Mouse (Mus musculus) spleen, adult 2 months (tissue): ENCODE data around the gene Rpusd1. TPM values are rescaled to one million over a fixed set of nuclear protein-coding genes. Genes with fewer than 3 reads are reported as not detected.
A peak's percentile ranks its signal among the peaks of the same experiment; 100 is the strongest.

ENCODE experiments used
- DNase-seq, 2 experiments: peaks; one replicate each; pipeline versions ENCODE4 v3.0.0 to v3.0.0-alpha.2; 2012 to 2021; ENCODE audit warnings: low spot score in 2 of 2, low read depth in 1 of 2
- H3K27ac ChIP-seq: fragments of 200-500 bp; 2 replicates; pipeline ENCODE4 v1.5.1; 2012; ENCODE audit warnings: low read length, inconsistent platforms; ENCODE audit not compliant: insufficient read depth
- H3K27me3 ChIP-seq: fragments of 200-500 bp; 2 replicates; pipeline ENCODE4 v1.6.1; 2012; ENCODE audit warnings: mild to moderate bottlenecking, moderate library complexity, low read length, inconsistent platforms; ENCODE audit not compliant: control insufficient read depth, insufficient read depth
- H3K36me3 ChIP-seq: fragments of 200-500 bp; 2 replicates; pipeline ENCODE4 v1.6.1; 2012; ENCODE audit warnings: mild to moderate bottlenecking, low read length, inconsistent platforms; ENCODE audit not compliant: control insufficient read depth, insufficient read depth
- H3K4me1 ChIP-seq: fragments of 200-500 bp; 2 replicates; pipeline ENCODE4 v1.6.1; 2011; ENCODE audit warnings: inconsistent platforms; ENCODE audit not compliant: control insufficient read depth, insufficient read depth, insufficient read length
- H3K4me3 ChIP-seq: fragments of 200-500 bp; 2 replicates; pipeline ENCODE4 v1.5.1; 2011; ENCODE audit warnings: mild to moderate bottlenecking, inconsistent platforms; ENCODE audit not compliant: insufficient read depth, insufficient read length; ENCODE audit errors: extremely low read depth
- CTCF ChIP-seq: fragments of 200-500 bp; IDR thresholded peaks from 2 replicates; pipeline ENCODE4 v1.5.1; 2011; ENCODE audit warnings: mild to moderate bottlenecking, inconsistent platforms; ENCODE audit not compliant: insufficient read depth, insufficient read length, insufficient replicate concordance; ENCODE audit errors: extremely low read depth
- POLR2A ChIP-seq: fragments of 200-500 bp; IDR thresholded peaks from 2 replicates; pipeline ENCODE4 v1.6.1; 2011; ENCODE audit warnings: low read depth, low read length, inconsistent platforms
- WGBS: fragments of 180-500 bp; shearing (Covaris S2); methylation state at CpG from one replicate; pipeline ENCODE4 v1.1.7; 2018; 5-methylcytosine and 5-hydroxymethylcytosine counted together
- polyA plus RNA-seq: library from polyadenylated mRNA; depleted of rRNA; stranded (reverse); fragments of >200 nt; gene quantifications from 2 replicates; pipeline ENCODE4 v1.2.3, GENCODE M21; 2012

Gene Rpusd1
- polyA plus RNA-seq, 1 experiment: 25.9 TPM

DNA sequence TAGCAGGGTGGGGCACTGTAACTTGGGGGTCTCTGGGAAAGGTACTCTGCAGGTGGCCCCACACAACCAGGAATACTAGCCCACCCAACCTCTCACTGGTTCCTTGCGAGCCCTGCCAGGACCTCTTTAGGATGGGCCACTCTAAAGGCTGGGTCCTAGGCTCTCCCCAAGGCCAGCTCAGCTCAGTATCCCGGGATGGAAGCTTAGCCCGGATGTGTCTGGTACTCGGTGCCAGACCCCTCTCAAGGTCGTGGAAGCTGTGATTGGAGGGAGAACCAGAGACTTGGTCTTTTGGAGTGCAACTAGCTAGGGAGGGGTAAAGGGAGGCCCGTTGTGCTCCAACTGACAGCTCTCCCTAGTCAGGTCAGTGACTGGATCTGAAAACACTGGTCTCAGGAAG lies 9.8 kb upstream of the Rpusd1 start:
- 23% methylated on average over 6 of the region's 6 CpGs for WGBS
- no peak for DNase-seq
- Histone ChIP-seq H3K27ac (no peak overlapping the region), H3K36me3 (no peaks in the 10 kb centered on the region), H3K4me3 (no peak overlapping the region), H3K4me1 (no peaks in the 10 kb centered on the region), H3K27me3 (peaks cover 8% of the 10 kb centered on the region)
- TF ChIP-seq CTCF (no peak), POLR2A (no peak)

DNA sequence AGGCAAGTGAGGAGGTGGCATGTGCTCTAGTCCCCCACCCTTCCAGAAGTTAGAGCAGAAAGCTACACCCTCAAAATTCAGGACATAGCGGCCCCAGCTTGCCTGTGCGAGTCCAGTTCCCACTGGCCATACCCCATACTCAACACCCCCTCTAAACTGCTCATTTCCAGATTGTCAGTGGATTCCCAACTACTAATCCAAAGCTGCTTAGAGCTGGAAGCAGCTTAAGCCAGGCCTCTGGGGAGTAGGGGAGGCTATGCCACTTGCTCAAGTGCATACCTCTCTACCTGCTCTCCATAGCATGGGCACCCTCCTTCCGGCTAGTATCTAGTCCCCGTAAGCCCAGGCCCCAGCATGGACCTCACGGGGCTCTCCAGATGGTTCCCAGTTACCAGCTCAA lies 6.0 kb upstream of the Rpusd1 start:
- no peak for DNase-seq
- H3K27ac ChIP-seq: no peak overlapping the region
- 96% methylated on average over 5 of the region's 5 CpGs for WGBS
- no peaks in the 10 kb centered on the region for H3K36me3 ChIP-seq
- no peak overlapping the region for H3K4me3 ChIP-seq
- TF ChIP-seq CTCF (no peak), POLR2A (no peak)
- H3K27me3 ChIP-seq: peaks cover 8% of the 10 kb centered on the region
- no peaks in the 10 kb centered on the region for H3K4me1 ChIP-seq

DNA sequence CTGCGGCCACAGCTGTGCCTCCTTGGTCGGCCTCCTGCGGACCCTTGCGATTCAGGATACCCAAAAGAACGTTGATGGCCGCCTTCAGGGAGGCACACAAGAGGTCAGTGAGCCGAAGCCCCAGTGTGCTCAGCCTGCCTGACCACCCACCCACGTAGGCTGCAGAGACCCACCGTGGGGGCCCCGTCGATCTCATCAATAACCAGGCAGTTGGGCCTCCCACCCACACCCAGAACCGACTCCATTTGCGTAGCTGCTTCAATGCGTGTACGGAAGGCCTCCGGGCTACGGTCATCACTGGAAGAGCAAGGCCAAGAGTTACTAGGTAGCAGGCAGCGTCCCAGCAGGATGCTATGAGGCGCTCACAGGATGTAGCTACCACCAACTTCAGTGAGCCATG lies 4.0 kb upstream of the Rpusd1 start:
- no peaks in the 10 kb centered on the region for H3K36me3 ChIP-seq
- H3K4me3 ChIP-seq: no peak overlapping the region
- no peak overlapping the region for H3K27ac ChIP-seq
- TF ChIP-seq POLR2A (no peak), CTCF (no peak)
- no peak for DNase-seq
- H3K27me3 ChIP-seq: no peaks in the 10 kb centered on the region
- WGBS: 97% methylated on average over 19 of the region's 19 CpGs
- H3K4me1 ChIP-seq: peaks cover 9% of the 10 kb centered on the region; the same call in 1 of the 2 replicates

DNA sequence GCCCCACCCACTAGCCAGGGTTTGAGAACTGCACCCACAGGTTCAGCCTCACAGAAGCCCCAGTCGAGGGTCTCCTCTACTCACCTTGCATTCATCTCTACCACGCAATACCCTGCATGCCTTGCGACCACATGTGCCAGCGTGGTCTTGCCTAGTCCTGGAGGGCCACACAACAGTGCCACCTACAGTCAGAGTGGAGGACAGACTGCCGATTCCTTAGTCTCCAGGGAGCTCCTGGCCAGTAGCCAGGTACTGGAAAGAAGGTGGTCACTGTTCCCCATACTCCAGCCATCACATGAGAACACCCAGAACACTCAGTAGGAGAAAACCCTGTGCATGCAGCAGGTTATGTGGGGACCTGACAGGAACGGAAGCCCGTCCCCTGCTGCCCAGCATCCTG lies 3.6 kb upstream of the Rpusd1 start:
- DNase-seq: no peak
- Histone ChIP-seq H3K27me3 (no peaks in the 10 kb centered on the region), H3K36me3 (no peaks in the 10 kb centered on the region), H3K4me1 (peaks cover 9% of the 10 kb centered on the region; the same call in 1 of the 2 replicates), H3K4me3 (no peak overlapping the region), H3K27ac (no peak overlapping the region)
- no peak for TF ChIP-seq CTCF
- TF ChIP-seq POLR2A: no peak
- WGBS: 89% methylated on average over 7 of the region's 7 CpGs

DNA sequence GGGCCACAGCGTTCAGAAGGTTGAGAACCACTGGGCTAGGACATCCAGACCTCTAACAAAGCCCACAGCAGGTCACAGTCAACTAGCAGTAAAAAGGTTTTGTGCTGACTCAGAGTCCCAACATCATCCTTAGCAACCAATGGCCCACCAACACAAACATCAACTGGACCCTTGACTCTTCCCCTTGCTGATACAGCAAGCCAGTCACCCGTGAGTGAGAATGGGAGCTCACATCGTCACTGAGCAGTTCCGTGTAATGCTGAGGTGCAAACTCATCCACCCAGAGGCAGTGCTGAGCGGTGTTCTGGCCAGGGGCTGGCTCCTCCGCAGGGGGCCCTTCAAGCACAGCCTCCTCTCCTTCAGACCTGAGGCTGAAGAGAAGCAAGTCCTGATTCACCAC lies 2.2 kb upstream of the Rpusd1 start:
- DNase-seq: no peak
- Histone ChIP-seq H3K27me3 (no peaks in the 10 kb centered on the region), H3K4me1 (peaks cover 9% of the 10 kb centered on the region; the same call in 1 of the 2 replicates), H3K4me3 (no peak overlapping the region), H3K36me3 (no peaks in the 10 kb centered on the region), H3K27ac (no peak overlapping the region)
- no peak for TF ChIP-seq POLR2A
- no peak for TF ChIP-seq CTCF
- WGBS: 90% methylated on average over 6 of the region's 6 CpGs

DNA sequence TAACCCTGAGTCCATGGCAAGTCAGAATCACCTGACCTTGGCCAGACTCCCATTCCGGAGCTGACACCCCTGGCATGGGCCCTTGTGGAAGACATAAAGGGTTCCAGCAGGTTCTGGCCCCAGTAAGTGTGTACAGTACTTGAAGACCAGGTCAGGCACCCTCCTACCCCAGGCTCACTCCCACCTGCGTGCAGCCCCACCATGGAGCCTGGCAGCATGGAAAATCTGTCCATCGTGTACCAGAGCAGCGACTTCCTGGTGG lies 470 bp downstream of the Rpusd1 start:
- no peak for DNase-seq
- peaks cover 9% of the 10 kb centered on the region; the same call in 1 of the 2 replicates for H3K4me1 ChIP-seq
- 22% methylated on average over 4 of the region's 4 CpGs for WGBS
- no peak overlapping the region for H3K27ac ChIP-seq
- no peaks in the 10 kb centered on the region for H3K27me3 ChIP-seq
- H3K36me3 ChIP-seq: no peaks in the 10 kb centered on the region
- TF ChIP-seq POLR2A (no peak), CTCF (no peak)
- H3K4me3 ChIP-seq: peak overlapping the region; percentile 63

DNA sequence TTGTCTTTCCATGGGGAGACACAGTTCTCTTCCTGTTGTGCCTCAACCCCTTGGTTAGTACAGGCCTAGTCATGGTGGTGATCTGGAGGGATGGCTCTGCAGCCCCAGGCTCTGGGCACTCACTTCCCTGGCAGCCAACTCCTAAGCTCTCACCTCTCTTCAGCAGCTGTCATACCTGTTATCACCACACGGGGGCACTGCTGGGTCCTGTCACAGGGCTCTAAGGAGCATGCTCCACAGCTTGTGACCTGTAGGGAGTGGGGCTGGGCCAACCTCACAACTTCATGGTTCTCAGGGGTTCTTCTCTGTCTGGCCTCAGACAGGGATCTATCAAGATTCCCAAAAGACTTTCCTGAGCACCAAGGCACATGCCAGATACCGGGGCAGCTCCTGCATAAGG lies 4.6 kb downstream of the Rpusd1 start:
- peak; percentile 61 to 74 for DNase-seq
- no peak overlapping the region for H3K4me3 ChIP-seq
- H3K27ac ChIP-seq: no peak overlapping the region
- H3K27me3 ChIP-seq: no peaks in the 10 kb centered on the region
- TF ChIP-seq POLR2A (no peak), CTCF (peak; percentile 86; the same call in 1 of the 2 replicates)
- WGBS: 32% methylated on average over 2 of the region's 2 CpGs
- peaks cover 6% of the 10 kb centered on the region; the same call in 1 of the 2 replicates for H3K4me1 ChIP-seq
- no peaks in the 10 kb centered on the region for H3K36me3 ChIP-seq

DNA sequence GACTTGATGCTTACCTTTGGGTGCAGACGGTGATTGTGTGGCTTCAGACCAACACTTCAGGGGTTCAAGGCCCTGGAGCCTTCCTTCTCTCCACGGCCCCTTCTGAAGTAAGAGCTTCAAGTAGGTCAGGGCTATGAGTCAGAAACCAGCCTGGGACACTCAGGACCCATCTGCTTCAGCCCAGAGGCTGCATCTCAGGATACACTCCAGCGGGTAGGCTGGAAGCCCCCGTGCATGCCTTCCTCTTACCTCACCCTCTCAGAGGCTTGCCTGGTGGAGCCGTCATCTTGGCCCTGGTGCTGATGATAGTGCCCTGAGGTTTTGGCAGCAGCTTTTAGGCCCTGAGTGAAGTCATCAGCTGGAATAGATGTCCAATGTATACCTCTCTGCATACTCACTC lies 7.8 kb downstream of the Rpusd1 start:
- Histone ChIP-seq H3K36me3 (no peaks in the 10 kb centered on the region), H3K27ac (no peak overlapping the region), H3K27me3 (no peaks in the 10 kb centered on the region), H3K4me1 (no peaks in the 10 kb centered on the region), H3K4me3 (no peak overlapping the region)
- TF ChIP-seq POLR2A: no peak
- TF ChIP-seq CTCF: no peak
- WGBS: 90% methylated on average over 5 of the region's 5 CpGs
- DNase-seq: no peak
